Mouse (Mus musculus): ENCODE results near the gene F2rl1.

Gene F2rl1

DNA sequence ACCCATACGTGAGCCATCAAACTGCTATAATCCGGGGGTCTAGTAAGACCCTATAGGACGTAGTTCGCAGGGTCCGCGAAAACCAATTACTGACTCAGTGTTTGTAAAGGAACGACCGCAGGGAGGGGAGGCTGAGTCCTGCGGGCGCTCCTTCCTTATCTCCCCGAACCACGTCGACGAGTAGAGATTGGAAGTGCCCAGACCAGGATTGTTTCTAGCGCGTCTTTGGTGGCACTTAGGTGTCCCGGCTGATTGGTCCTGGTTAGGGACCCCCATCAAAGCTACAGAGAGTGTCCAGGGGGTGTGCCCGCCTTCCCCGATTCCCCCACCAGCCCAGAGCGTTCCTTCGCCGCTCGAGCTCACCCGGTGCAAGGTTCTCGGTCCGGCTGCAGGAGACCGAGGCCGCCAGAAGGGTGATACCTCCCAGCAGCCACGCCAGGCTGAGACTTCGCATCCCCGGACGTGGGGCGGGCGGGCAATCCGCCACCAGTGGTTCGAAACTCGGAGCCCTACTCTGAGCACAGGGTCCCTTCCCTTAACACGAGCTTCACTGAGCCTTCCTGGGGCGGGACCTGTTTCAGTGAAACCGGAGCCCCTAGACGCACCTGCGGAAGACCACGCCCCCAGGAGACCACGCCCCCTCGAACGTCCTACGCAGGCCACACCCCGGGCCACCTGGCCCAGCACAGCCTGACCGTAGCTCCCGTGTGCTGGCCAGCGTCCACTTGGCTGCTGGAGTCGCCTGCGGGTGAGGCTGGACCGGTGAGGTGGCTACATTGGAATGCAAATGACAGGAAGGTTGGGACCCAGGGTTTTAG lies at the start of gene F2rl1:
Gene F2rl1 (minus strand): TSS at position 554 of the 818 bp plus-strand sequence.
- peak; percentile 94 to 96 for DNase-seq

DNA sequence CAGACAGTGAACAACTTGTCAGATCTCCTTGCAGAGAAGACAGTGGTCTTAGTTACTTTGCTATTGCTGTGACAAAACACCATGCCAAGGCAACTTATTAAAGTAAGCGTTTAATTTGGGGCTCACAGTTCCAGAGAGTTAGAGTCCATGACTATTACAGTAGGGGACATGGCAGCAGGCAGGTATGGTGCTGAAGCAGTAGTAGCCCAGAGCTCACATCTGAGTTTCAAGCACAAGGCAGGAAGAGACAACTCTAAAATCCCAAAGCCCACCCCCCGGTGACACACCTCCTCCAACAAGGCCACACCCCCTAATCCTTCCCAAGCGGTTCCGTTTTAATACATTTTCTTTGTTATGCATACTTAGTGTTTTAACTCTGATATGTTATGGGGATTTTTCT lies 45.9 kb upstream of the F2rl1 start:
- no peak for DNase-seq

DNA sequence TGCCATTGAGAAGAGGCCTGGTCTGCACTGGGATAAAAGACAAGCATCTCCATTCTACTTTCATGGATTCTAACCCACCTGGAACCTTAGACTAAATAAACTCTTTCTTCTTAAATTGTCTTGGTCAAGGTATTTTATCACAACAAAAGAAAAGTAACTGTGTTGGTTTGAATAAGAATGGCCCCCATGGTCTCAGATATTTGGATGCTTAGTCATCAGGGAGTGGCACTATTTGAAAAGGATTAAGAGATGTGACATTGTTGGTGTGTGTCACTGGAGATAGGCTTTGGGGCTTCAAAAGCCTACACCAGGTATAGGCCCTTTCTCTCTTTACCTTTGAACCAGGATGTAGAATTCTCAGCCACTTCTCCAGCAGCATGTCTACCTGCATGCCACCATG lies 44.3 kb upstream of the F2rl1 start:
- DNase-seq, result no peak

DNA sequence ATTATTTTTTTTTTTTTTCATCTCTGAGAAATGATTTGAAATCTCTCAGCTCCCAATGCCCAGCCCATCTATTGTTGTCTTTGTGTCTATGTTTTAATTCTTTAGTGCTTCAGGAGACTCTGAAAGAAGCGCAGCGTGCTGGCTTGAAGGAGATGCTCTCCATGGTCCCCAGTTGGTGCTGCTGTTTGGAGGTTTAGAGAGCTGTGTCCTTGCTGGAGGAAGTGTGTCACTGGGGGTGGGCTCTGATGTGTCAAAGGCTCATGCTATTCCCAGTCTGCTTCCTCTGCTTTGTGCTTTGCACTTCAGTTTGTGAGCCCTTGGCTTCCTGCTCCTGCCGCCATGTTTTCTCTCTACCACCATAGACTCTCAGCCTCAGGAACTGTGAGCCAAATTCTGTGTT lies 43.3 kb upstream of the F2rl1 start:
- no peak for DNase-seq

DNA sequence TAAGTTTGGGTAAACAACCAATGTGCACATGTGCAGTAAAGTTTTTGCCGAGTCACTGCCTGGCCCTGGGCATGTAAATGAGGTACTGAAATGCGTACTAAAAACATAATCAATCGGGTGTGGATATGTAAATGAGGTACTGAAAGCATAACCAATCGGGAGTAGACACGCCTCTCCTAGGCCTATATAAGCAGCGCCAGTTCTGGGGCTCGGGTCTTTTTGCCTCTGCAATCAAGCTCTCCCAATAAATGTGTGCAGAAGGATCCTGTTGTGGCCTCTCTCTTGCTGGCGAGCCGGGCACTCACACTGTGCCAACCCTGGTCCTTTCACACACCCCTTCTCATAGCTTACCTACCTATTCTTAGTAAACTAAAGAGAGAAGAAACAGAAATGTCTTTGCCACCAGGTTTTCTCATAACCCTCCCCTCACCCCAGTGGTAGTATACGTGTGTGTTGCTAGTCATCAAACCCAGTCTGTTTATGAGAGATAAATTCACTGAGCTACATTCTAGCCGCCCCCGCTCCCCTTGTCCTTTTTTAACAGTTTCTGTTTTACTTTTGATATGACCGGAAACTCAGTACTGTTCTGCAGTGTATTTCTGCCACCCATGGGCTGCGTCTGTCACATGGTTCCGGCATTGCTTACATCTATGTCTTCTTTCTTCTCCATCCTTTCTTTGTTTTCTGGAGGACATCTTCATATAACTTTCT lies 42.0 kb upstream of the F2rl1 start:
- no peak for DNase-seq

DNA sequence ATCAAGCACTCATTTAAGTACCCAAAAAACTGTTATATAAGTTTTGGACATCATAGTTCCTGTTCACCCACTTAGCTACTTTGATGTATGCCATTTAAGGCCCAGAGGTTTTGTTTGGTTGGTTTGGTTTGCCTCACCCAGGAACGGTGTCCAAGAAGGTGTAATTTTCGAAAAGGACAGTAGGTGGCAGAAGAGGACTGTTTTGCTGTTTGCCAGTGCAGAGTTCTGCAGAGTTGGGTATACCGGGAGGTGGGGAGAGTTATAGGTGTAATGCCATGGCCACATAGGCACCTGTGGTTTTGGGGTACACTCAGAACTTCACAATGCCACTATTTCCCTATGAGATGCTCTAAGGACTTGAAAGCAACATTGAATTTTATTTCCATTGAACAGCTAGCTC lies 38.7 kb upstream of the F2rl1 start:
- DNase-seq, result peak; percentile 67 to 76

DNA sequence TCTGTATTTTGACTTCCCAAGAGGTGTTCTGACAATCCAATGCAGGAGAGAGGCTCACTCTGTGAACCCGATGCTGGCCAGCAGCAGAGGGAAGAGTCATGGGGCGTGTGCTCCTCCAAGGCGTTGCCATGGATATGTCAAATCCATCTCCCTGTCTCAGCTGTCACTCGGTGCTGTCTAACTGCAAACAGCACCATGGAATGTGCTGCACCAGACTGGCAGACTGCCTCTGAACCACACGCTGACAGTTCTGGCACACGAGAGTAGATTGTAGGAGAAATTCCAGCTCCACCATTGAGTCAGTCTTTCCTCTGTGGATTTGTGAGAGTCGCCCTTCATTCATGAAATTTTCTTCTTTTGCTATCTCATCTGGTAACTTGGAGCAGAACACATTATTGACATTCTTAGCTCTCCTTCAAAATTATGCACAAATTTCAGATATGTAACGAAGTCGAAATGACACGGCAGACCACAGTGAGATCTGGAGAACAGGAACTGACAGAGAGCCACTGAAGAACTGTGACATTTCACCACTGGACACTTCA lies 38.1 kb upstream of the F2rl1 start:
- no peak for DNase-seq

DNA sequence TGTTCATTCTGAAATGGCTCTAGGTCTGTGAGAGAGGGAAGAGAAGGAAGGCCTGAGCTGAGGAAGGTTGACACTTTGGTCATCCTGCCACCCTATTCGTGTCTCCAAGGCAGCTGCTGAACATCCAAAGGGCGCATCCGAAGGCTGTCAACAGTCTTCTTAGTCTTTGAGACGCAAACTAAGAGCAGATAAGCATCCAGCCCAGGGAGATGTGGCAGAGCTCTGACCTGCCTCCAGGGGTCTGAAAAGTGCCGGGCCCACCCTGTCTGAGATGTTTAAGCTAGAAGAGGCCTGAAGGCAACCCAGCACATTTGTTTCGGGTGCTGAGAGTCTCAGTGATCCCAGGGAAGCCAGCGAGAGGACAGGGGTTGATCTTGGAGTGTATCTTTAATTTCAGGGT lies 32.3 kb upstream of the F2rl1 start:
- no peak for DNase-seq

DNA sequence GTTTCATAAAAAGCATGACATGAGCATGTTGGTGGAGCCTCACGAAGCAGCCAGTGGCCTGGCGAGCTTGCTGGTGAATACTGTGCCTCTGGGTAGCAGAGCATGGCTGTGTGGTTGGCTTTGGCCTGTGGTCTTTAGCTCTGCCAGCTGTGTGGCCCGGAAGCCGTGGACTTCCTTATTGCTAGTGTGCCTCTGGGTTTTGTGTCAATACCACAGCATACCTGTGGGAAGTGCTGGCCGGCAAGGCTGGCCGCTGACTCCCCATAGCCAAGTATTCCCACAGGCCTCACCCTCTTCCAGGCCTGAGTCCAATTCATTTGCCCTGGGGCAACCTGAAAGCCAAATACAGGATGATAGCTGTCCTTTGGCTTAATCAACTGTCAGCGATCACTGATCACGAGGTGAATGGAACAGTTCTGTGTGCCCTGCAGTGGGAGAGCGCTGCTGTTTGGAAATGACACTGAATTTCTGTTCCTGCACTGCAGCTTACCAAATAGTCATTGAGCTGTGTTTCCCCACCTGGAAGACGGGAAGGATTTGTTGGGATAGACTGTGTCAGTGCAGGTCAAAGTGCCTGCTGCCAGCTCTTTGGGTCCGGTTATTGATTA lies 29.0 kb upstream of the F2rl1 start:
- no peak for DNase-seq

DNA sequence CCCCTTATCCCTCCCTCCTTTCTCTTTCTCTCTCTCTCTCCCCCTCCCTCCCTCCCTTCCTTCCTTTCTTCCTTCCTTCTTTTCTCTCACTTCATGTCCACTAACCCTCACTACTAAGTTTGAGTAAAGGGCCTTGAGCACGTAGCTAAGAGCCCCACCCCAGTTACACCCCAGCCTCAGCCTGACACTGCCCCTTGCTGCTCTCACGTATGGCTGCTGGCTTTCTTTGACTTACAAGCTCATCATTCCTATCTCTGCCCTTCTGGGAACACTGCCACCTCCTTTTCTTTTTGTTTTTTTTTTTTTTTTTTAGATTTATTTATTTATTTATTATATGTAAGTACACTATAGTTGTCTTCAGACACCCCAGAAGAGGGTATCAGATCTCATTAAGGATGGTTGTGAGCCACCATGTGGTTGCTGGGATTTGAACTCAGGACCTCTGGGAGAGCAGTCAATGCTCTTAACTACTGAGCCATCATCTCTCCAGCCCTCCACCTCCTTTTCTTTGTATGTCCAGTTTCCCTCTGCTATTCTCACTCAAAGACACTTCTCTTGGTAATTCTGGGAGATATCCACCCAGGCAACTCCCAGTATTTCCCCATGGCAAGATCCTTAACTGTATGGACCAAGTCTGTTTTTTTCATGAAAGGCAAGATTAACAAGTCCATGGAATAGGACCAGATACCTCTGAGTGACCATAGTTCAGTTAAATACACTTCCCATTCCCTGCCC lies 25.8 kb upstream of the F2rl1 start:
- no peak for DNase-seq

DNA sequence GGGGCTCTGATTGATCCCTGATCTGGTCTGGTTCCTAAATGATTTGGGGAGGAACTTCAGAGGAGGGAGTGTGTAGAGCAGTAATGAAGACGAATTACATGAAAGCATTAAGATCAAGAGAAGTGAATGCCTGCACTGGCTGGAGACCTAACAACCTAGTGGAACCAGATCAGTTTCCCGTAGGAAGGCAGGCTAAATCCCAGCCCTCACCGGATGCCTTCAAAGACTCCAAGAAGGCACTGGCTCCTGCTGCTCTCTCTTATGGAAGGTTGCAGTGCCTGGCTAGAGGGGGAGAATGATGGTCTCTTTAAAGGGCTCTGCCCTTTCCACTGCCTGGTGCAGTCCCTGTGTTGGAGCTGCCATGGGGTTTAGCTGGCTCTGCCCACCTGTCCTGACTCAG lies 24.4 kb upstream of the F2rl1 start:
- DNase-seq, result no peak

DNA sequence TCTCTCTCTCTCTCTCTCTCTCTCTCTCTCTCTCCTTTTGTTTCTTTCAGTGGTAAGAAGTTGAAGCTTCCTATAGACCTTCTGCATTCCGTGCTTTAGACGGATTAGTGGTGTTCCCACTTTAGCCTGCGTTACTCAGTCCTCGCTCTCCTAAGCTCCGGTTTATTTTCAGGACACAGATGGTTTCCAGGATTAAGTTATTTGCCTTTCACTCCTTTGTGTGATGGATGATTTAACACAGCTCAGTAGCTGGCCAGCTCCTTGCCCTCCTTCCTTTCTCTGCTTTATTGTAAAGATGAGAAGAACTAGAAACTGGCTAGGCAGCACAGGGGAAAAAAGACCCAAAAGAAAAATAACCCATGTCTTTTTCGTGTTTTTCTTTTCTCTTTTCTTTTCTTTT lies 23.8 kb upstream of the F2rl1 start:
- no peak for DNase-seq

DNA sequence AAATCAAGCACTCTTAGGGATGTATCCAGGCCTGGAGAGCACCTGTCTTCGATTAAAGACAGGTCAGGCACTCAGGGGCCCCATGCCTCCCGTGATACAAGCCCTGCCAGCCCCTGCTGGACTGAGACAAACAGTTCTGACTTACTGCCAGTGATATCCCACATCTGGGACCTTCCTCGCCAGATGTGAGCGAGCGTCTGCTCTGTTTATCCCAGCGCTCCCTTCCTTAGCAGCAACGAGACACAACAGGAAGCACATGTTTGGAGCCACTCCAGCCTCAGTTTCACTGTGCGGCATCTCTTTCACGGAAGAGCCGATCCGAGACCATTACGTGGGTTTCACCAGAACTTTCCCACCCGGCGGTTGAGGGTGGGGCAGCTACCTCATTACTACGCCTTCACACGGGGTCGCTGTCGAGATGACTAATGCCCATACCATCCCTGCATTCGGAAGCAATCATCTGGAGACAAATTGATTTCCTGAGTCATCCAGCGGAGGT lies 23.3 kb upstream of the F2rl1 start:
- peak in 1 of 2 experiments; percentile 33 for DNase-seq

DNA sequence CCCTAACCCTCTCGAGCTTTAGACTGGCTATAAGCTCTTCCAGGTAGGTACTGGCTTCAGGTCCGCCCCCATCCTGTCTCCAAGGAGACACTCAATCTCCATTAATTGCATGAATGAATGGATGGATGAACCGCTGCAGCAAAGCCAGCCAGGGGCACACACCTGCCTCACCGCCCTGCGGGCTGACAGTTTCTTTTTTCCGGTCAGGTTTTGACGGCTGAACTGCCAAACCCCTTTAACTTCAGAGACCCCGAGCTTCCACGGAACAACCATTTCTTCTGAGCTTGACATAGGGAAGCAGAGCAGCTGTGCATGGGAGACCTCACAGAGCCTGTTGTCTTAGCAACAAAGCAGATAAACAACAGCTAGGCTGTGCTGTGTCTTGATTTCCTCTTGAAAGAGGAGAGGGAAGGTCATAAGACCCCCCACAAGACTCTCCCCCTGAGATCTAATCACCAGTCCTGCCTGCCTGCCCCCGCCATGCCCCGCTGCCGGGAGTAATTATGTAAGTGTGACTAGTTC lies 22.1 kb upstream of the F2rl1 start:
- DNase-seq, result no peak

DNA sequence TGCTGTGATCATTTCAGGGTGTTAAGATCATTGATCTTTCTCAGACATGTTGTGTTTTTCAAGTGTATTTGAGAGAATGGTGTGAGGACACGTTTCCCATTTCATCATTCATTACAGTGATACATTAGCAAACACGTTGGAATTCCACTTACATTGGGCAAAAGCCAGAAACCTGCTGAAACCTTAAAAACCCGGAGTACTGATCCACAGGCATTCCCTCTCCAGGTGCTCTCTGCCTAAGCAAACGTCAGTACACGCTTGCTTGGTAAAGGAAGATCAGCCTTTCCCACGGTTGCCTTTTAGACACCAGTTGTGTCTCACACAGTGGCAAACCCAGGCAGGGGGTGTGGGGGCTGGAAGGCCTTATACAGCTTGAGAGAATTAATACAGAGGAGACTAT lies 21.2 kb upstream of the F2rl1 start:
- DNase-seq, result no peak

DNA sequence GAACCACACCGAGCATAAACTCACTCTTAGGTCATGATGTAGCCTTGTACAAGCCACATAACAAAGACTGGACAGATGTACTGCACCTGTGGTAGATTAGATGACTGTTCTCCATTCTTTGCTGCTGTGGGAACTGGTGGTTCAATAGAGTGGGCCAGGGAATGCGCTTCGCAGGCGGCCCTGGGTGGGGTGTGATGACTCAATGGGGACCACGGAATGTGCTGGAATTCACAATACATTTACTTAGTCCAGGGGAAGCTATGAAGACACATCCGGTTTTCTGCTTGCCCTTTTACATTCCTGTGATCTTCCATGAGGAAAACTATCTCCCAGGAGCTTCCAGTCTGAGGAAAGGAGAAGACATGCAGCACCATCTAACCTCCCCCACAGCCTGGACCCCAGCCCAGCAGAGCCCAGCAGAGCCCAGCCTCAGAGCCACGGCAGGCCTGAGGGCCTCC lies 20.7 kb upstream of the F2rl1 start:
- DNase-seq, result no peak

DNA sequence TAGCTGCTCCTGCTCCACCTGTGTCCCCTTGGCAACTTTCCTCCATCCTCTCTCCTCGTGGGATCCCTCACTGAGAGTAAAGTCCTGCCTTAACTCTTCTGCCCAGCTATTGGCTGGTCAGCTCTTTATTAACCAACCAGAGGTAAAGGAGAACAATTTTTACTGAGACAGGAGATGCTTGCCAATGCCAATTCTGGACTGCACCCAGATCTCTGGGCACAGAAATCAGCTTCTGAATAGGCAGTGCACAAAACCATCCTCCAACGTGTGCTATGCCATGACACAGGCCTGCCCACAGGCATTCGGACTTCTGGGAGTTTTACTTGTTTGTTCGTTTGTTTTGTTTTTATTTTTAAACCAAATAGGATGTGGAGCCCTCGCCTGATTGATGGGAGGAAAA lies 13.0 kb upstream of the F2rl1 start:
- DNase-seq, result no peak

DNA sequence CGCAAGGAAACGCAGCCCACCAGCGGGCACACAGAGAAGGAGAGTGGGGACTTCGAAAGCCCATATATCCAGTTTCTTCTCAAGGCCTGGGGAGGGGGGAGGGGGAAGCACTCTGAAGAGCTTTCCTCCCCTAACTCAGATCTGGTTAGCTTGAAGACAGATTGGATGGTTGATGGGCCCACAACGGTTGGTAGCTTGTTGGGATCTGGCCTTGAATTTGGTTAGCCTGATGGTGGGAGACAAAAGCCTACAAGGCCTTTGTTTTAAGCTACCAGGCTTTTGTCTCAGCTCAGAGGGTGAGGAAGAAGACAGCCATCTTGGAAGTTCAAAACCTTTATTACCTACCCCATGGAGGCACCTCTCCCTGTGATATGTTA lies 11.1 kb upstream of the F2rl1 start:
- no peak for DNase-seq

DNA sequence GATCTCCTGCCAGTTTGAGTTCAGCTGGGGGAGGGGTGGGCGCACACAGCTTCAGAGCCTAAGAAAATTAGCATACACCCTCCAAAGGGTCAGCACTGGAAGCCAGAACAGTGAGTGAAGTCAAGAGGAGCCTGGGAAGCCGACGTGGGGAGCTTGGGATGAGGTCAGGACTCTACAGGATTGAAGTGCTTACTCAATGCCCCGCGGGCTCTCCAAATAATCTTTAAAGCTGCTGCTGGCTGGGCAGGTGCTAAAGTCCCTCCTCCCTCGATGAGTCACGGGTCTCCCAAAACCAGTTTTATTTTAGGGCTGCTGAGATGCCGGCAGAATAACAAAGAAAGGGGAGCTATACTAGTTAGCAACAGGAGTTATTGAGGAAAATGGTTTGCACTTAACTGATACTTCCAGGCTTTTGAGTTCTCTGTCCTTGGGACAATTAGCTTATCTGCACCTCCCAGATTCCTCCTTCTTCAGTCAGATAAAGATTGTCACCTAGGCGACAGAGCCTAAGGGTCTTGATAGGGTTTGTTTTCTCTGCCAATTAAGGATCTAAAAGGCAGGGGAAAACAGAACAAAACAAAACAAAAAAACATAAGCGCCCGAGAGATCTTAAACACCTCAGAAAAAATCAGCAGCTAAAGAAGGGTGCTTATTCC lies 10.6 kb upstream of the F2rl1 start:
- no peak for DNase-seq

DNA sequence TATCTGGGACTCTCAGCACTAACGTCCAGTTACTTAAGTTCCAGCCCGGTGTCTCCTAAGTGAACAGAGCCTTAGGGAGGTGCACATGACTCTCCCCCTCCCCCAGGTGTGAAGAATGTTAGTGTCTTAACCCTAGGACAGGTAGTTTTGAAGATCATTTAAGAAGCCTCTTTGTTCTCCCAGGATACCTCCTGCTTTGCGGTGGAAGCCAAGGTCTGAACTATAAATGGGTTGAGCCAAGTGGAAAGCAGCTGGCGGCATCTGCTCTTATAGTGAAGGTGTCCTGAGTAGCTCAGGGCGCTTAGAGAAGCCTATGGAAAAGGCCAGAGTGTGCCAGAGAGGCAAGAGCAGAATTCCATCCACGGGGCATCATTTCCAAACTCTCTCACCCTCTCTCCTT lies 10.0 kb upstream of the F2rl1 start:
- no peak for DNase-seq

DNA sequence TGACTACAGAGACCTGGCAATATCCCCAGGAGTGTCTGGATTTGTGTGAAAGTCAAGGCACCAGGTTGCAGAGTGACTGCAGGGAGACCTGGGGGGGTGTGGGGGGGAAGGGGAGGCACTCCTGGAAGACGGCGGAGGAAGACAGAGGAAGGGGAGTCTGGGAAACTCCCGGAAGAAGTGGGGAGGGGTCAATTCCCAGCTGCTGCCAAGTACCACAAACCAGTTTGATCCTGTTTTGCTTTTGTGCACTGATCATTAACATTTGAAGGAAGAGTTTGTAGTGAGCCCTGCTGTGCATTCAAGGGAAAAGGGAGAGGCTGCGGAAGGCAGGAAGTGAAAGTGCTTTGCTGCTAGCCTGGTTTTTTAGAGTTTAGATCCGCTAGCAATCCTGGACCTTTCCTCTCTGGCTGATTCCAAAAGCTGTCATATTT lies 9.1 kb upstream of the F2rl1 start:
- DNase-seq, result peak in 1 of 2 experiments; percentile 40

DNA sequence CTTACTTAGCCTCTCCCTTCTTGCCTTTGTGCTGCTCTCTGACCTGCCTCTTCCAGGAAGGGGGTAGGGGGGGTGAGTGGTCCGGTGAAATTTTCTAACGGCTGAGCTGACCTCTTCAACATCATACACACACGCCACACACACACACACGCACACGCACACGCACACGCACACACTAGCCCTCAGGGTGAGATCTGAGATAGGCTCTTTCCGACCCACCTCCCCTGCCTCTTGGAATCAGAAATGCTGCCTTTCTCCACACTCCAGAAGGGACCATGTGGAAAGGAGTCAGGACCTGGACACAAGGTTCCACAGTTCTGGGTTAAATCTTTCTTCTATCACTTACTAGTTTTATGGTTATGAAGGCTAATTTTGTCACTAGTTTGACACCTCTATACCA lies 8.6 kb upstream of the F2rl1 start:
- DNase-seq, result no peak

Data from kidney, postnatal 36 days (tissue).